Mouse (Mus musculus): ENCODE measurements around the gene Tet2. TPM values are rescaled to one million over a fixed set of nuclear protein-coding genes. Genes with fewer than 3 reads are reported as not detected.

The Tet2 gene
- polyA plus RNA-seq, 1 experiment, result 17.3 TPM

- H3K4me1 ChIP-seq (ENCODE audit: control insufficient read depth, insufficient read depth, low read length), result peaks cover 3% of the 10 kb centered on the region; the same call in 1 of the 2 replicates
- 86% methylated on average over 7 of the region's 7 CpGs for WGBS
- TF ChIP-seq POLR2A (IDR thresholded peaks at IDR 0.05; ENCODE audit: borderline replicate concordance, extremely low read depth, low read depth, low read length), result no peak
- DNase-seq, result no peak
- no peak overlapping the region for H3K4me3 ChIP-seq (replicated peaks; ENCODE audit: extremely low read depth, low read depth, low read length)
Measured at GRCm38 (mm10) chr3:133513475-133513874, 31.5 kb downstream of the Tet2 start.

GRCm38 (mm10) chr3:133510368-133510767 lies 34.6 kb downstream of the Tet2 start:
- H3K4me3 ChIP-seq (replicated peaks; ENCODE audit: extremely low read depth, low read depth, low read length), result no peak overlapping the region
- no peak for TF ChIP-seq CTCF (IDR thresholded peaks at IDR 0.05; ENCODE audit: insufficient read depth, low read length)
- no peak for TF ChIP-seq POLR2A (IDR thresholded peaks at IDR 0.05; ENCODE audit: borderline replicate concordance, extremely low read depth, low read depth, low read length)
- no peak for DNase-seq
- no peaks in the 10 kb centered on the region for H3K4me1 ChIP-seq (ENCODE audit: control insufficient read depth, insufficient read depth, low read length)
- WGBS, result 76% methylated on average over 4 of the region's 4 CpGs

- whole genome bisulfite sequencing, result 72% methylated on average over 2 of the region's 2 CpGs
Measured at GRCm38 (mm10) chr3:133509796-133510195, 35.1 kb downstream of the Tet2 start.

GRCm38 (mm10) chr3:133508881-133509280 lies 36.1 kb downstream of the Tet2 start:
- WGBS, result 88% methylated on average over 3 of the region's 3 CpGs
- Histone ChIP-seq H3K4me3 (replicated peaks; ENCODE audit: extremely low read depth, low read depth, low read length) (no peak overlapping the region), H3K4me1 (ENCODE audit: control insufficient read depth, insufficient read depth, low read length) (no peaks in the 10 kb centered on the region)
- no peak for TF ChIP-seq POLR2A (IDR thresholded peaks at IDR 0.05; ENCODE audit: borderline replicate concordance, extremely low read depth, low read depth, low read length)
- TF ChIP-seq CTCF (IDR thresholded peaks at IDR 0.05; ENCODE audit: insufficient read depth, low read length), result no peak
- DNase-seq, result no peak

More at GRCm38 (mm10) chr3:133509796-133510195, 35.1 kb downstream of the Tet2 start:
- H3K4me1 ChIP-seq (ENCODE audit: control insufficient read depth, insufficient read depth, low read length), result no peaks in the 10 kb centered on the region
- TF ChIP-seq CTCF (IDR thresholded peaks at IDR 0.05; ENCODE audit: insufficient read depth, low read length) (no peak), POLR2A (IDR thresholded peaks at IDR 0.05; ENCODE audit: borderline replicate concordance, extremely low read depth, low read depth, low read length) (no peak)
- DNase-seq, result no peak
- no peak overlapping the region for H3K4me3 ChIP-seq (replicated peaks; ENCODE audit: extremely low read depth, low read depth, low read length)

DNA sequence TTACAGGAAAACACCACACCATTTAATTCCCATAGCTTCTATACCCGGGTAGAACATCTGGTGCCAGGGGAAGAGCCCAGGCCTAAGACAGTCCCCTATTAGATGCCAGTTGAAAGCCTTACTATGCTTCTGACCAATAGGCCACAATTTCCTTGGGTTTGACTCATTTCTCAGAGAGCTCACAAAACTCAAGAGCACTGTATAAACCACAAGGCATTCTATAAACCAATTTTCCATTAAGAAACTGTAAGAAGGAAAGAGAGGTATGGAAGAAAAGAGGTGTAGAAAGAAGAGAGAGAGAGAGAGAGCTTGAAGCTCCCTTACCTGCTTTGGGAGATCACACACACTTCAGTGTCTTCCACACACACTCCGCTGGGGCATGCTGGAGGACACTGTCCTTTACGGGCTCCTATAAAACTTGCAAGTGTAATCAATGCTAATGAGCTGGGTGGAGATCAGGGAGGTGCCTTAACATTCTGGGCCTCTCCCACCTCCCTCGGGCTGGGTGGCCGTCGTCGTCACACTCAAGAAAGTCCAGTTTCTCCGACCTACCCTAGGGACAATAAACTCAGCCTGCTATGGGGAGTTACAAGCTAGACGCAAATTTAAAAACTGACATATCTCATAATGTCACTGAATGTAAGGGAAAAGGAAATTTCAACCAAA lies 38.5 kb downstream of the Tet2 start:
- WGBS, result 86% methylated on average over 9 of the region's 9 CpGs
- Histone ChIP-seq H3K4me1 (ENCODE audit: control insufficient read depth, insufficient read depth, low read length) (no peaks in the 10 kb centered on the region), H3K4me3 (replicated peaks; ENCODE audit: extremely low read depth, low read depth, low read length) (no peak overlapping the region)
- no peak for DNase-seq
- TF ChIP-seq CTCF (IDR thresholded peaks at IDR 0.05; ENCODE audit: insufficient read depth, low read length) (no peak), POLR2A (IDR thresholded peaks at IDR 0.05; ENCODE audit: borderline replicate concordance, extremely low read depth, low read depth, low read length) (no peak)

DNA sequence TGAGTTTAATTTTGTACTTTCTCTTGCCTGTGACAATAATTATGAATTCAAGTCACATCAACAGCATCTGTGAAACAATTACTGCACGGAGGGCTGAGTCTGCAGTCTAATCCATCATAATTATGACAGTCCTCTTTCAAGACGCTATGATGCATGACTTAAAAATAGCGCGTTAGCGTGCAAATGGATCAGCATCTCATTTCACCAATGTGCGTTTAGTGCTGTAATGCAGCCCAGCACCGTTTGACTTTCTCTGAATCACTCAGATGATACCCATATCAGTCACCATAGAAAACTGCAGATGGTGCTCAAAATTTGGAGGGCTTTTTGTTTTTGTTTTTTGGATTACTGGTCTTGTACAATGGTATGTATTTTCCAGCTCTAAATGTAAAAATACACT lies 48.0 kb downstream of the Tet2 start:
- Histone ChIP-seq H3K4me1 (ENCODE audit: control insufficient read depth, insufficient read depth, low read length) (no peaks in the 10 kb centered on the region), H3K4me3 (replicated peaks; ENCODE audit: extremely low read depth, low read depth, low read length) (no peak overlapping the region)
- no peak for TF ChIP-seq POLR2A (IDR thresholded peaks at IDR 0.05; ENCODE audit: borderline replicate concordance, extremely low read depth, low read depth, low read length)
- TF ChIP-seq CTCF (IDR thresholded peaks at IDR 0.05; ENCODE audit: insufficient read depth, low read length), result no peak
- DNase-seq, result no peak
- 71% methylated on average over 7 of the region's 7 CpGs for WGBS

DNA sequence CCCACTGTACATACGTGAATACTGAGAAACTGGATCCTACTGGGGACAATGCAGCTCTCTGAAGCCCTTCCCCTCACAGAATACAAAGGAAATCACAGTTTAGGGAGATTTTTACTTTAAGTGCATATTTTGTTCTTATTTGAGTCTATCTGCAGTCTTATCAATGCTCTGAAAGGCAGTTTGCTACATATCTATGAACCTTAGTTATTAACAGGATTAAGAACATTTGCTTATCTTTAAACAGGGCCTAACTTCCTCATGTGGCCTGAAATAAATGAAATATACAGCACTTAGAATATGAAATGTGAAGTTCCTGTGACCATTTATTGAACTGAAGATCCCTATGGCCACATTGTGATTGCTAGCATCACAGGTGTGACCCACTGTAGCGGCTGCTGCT lies 53.6 kb downstream of the Tet2 start:
- no peak for TF ChIP-seq CTCF (IDR thresholded peaks at IDR 0.05; ENCODE audit: insufficient read depth, low read length)
- no peak for TF ChIP-seq POLR2A (IDR thresholded peaks at IDR 0.05; ENCODE audit: borderline replicate concordance, extremely low read depth, low read depth, low read length)
- WGBS, result 83% methylated on average over 2 of the region's 2 CpGs
- DNase-seq, result no peak
- Histone ChIP-seq H3K4me3 (replicated peaks; ENCODE audit: extremely low read depth, low read depth, low read length) (no peak overlapping the region), H3K4me1 (ENCODE audit: control insufficient read depth, insufficient read depth, low read length) (no peaks in the 10 kb centered on the region)

- WGBS, result 81% methylated on average over 13 of the region's 13 CpGs
- no peak overlapping the region for H3K4me3 ChIP-seq (replicated peaks; ENCODE audit: extremely low read depth, low read depth, low read length)
- TF ChIP-seq CTCF (IDR thresholded peaks at IDR 0.05; ENCODE audit: insufficient read depth, low read length) (no peak), POLR2A (IDR thresholded peaks at IDR 0.05; ENCODE audit: borderline replicate concordance, extremely low read depth, low read depth, low read length) (no peak)
- no peaks in the 10 kb centered on the region for H3K4me1 ChIP-seq (ENCODE audit: control insufficient read depth, insufficient read depth, low read length)
- DNase-seq, result no peak
Measured at GRCm38 (mm10) chr3:133488022-133488725, 56.8 kb downstream of the Tet2 start.

- DNase-seq, result no peak
- no peak for TF ChIP-seq CTCF (IDR thresholded peaks at IDR 0.05; ENCODE audit: insufficient read depth, low read length)
- TF ChIP-seq POLR2A (IDR thresholded peaks at IDR 0.05; ENCODE audit: borderline replicate concordance, extremely low read depth, low read depth, low read length), result no peak
- no peak overlapping the region for H3K4me3 ChIP-seq (replicated peaks; ENCODE audit: extremely low read depth, low read depth, low read length)
- H3K4me1 ChIP-seq (ENCODE audit: control insufficient read depth, insufficient read depth, low read length), result no peaks in the 10 kb centered on the region
- WGBS, result 94% methylated on average over 1 of the region's 1 CpGs
Measured at GRCm38 (mm10) chr3:133482887-133483286, 62.1 kb downstream of the Tet2 start.

- no peak for DNase-seq
- WGBS, result 82% methylated on average over 3 of the region's 3 CpGs
- no peaks in the 10 kb centered on the region for H3K4me1 ChIP-seq (ENCODE audit: control insufficient read depth, insufficient read depth, low read length)
- H3K4me3 ChIP-seq (replicated peaks; ENCODE audit: extremely low read depth, low read depth, low read length), result no peak overlapping the region
- TF ChIP-seq CTCF (IDR thresholded peaks at IDR 0.05; ENCODE audit: insufficient read depth, low read length) (no peak), POLR2A (IDR thresholded peaks at IDR 0.05; ENCODE audit: borderline replicate concordance, extremely low read depth, low read depth, low read length) (no peak)
Measured at GRCm38 (mm10) chr3:133478987-133479386, 66.0 kb downstream of the Tet2 start.

Measured in lung, adult 2 months (tissue).